Mouse (Mus musculus) G1E-ER4 (cell line): ENCODE measurements around the gene Mapk8ip1. TPM values are rescaled to one million over a fixed set of nuclear protein-coding genes. Genes with fewer than 3 reads are reported as not detected.

Source experiments
- GATA1 ChIP-seq: IDR thresholded peaks from one replicate; pipeline ENCODE4 v1.8.0; 2012; ENCODE audit warnings: low read length, inconsistent platforms
- polyA plus RNA-seq: library from polyadenylated mRNA; stranded (reverse); fragments of >175 nt; gene quantifications from 2 replicates; pipeline ENCODE4 v1.2.3, GENCODE M21; 2012

Gene Mapk8ip1
- polyA plus RNA-seq, 1 experiment = 0.11 TPM

DNA sequence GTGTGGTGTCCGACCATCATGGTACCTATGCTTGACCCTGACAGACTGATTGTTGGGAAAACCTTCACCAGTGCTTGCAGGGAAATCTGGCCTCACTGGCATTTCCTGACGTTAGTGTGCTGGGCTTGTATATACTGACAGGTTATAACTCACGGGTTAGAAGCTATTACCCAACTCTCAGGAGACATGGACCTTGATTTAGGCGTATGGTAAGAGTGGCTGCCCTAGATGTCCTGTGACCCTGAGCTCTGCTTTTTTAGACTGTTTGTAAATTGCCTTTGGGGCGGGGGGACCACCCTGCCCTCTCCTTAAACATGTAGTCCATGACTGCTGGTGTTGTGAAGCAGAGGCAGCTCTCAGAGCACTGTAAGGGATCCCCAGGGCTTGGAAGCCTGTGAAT is 50.4 kb downstream of the Mapk8ip1 start:
- no peak for TF ChIP-seq GATA1

DNA sequence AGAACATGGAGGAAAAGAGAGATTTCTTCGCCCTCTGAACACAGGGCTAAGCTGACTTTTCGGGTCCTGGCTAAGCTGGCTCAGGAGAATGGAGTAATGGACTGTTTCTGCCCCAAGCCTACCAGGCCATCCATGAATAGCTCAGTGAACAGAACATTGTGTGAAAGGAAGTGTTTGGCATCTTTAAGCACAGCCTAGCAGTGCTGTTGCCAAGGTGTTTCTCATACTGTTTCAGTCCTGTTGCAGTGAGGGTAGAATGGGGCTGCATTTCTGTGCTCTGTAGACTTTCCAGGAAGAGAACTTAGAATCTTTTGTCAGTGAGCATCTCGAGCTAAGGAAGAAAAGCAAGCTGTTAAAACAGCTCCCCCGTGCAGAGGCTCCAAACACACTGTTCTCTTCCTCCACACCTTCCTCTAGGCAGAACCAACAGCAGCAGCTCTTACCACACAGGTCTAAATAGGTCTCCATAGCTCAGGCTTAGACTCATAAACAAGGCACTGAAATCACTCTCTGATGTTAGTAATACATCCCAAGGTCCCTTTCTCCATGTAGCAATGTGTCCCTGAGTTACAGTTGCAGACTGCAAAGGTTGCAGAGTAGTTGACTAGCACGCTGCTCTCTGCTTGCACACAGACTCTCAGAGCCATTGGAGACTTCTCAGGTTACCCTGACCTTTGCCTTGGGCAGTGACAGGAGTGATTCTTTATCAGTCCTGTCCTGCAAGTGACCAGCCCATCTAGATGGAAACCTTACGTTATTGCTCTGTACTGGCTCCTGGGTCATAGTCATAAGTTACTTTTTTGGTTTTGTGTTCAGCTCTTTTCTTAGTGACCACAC is 51.3 kb downstream of the Mapk8ip1 start:
- no peak for TF ChIP-seq GATA1

DNA sequence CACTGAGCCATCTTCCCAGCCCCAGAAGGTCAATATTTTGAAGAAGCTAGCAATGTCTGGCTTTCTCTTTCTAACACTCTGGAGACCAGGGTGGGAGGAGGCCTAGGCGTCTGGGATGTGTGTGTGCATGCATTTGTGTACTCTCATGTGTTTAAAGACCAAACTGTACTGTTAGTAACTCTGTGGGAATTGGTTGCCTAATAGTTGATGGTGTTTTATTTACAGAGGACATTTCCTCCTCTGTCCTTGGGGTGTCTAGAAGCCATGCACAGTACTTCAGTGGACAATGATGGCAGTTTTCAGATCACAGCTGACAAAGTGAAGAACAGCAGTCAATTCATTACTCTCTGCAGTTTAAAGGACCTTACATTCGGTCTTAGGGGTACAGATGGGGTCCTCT is 53.9 kb downstream of the Mapk8ip1 start:
- TF ChIP-seq GATA1 = no peak

DNA sequence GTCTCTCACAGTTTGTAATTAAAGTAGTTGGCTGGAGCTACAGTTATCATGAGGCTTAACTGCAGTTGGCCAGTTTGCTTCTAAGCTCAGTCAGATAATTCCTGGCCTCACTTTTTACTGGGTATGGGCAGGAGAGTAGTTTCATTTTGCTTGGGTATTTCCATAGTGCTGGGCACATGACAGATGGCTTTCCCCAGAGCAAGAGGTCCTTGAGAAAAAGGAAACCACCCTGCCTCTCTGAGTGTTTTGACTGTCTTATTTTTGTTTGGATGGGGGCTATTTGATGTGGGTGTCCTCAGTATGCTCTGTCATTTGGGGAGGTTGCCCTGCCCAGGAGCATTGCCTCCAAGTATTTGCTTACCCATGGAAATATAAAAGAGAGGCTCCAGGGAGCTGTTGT is 58.6 kb downstream of the Mapk8ip1 start:
- TF ChIP-seq GATA1 = no peak

Other genes with a start within 250 kb of the Mapk8ip1 start
- gene Pex16, start 26.6 kb downstream of the Mapk8ip1 start, polyA plus RNA-seq = 22.5 and 30.6 TPM in 2 replicates
- gene Large2, start 26.4 kb downstream of the Mapk8ip1 start, polyA plus RNA-seq = not detected in 2 replicates
- 0.95 and 1.1 TPM in 2 replicates for gene 1700029I15Rik, start 18.7 kb downstream of the Mapk8ip1 start, polyA plus RNA-seq
- gene Cry2, start 32.8 kb upstream of the Mapk8ip1 start, polyA plus RNA-seq = 16.0 and 17.5 TPM in 2 replicates
- 24.5 and 26.9 TPM in 2 replicates for gene Slc35c1, start 59.3 kb upstream of the Mapk8ip1 start, polyA plus RNA-seq
- 0.11 TPM in 1 of 2 replicates, not detected in the other for gene Chst1, start 198.4 kb upstream of the Mapk8ip1 start, polyA plus RNA-seq